ENCODE assay signal across 9 mouse cellular contexts in the genomic region with DNA sequence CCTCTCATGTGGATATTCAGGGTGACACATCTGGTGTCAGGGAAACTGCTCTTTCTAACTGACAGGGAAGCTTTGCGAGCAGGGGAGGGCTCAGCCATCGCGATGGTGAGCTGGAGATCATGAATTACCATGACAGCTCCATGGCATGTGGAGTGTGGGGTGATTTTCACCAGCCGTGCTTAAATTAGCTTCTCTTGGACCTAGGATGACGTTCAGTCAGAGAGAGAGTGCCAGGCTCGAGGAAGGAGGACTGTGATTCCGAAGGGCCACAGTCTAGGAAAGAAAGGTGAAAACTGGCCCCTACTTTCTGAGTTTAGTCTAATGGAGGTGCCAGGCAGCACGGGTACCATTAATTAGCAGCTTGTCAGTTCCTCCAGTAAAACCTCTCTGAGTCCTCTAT.
DNase-seq lines count a peak whose midpoint lies in the region; ATAC-seq and TF ChIP-seq lines count a peak whose summit lies in the region.
"Had no signal": no experiment of that assay in that cellular context is flagged by ENCODE, and none has a peak within 500 bp of the region (broad histone marks: within the 10 kb centered on the region; RNA-seq: fewer than 3 reads in every experiment).

No protein-coding gene starts in this region.

- peak overlapping the region; percentile 35 for H3K4me2 ChIP-seq in kidney, embryonic 15.5 days
- H3K4me2 ChIP-seq in intestine, embryonic 14.5 days (ENCODE audit: low read length), result 0 out of 2 replicates have a peak overlapping the region, but pooled peaks have one; percentile 7
- no peak overlapping the region for H3K4me2 ChIP-seq in neural tube, embryonic 15.5 days
- H3K4me2 ChIP-seq in liver, embryonic 12.5 days, result no peak overlapping the region
- H3K4me2 ChIP-seq in lung, postnatal 0 days (replicated peaks; ENCODE audit: low read depth, low read length), result no peak overlapping the region

- H3K79me2 ChIP-seq in heart, adult 2 months (replicated peaks; ENCODE audit: control insufficient read depth, insufficient read depth, low read length), result no peaks in the 10 kb centered on the region

- 22% methylated on average over 8 of the region's 8 CpGs for WGBS in kidney, embryonic 15.5 days
- WGBS in heart, adult 2 months, result 44% methylated on average over 8 of the region's 8 CpGs
- 27% methylated on average over 8 of the region's 8 CpGs for WGBS in intestine, embryonic 14.5 days
- 15% methylated on average over 8 of the region's 8 CpGs for WGBS in neural tube, embryonic 15.5 days
- 55% methylated on average over 8 of the region's 8 CpGs for WGBS in liver, embryonic 12.5 days (ENCODE audit: insufficient replicate concordance)
- WGBS in lung, postnatal 0 days, result 33% methylated on average over 8 of the region's 8 CpGs

- no peaks in the 10 kb centered on the region for H3K9me3 ChIP-seq in kidney, embryonic 15.5 days (replicated peaks)
- no peaks in the 10 kb centered on the region for H3K9me3 ChIP-seq in intestine, embryonic 14.5 days (ENCODE audit: control insufficient read depth, low read length)
- no peaks in the 10 kb centered on the region for H3K9me3 ChIP-seq in neural tube, embryonic 15.5 days (replicated peaks)
- no peaks in the 10 kb centered on the region for H3K9me3 ChIP-seq in liver, embryonic 12.5 days (replicated peaks)
- no peaks in the 10 kb centered on the region for H3K9me3 ChIP-seq in lung, postnatal 0 days (ENCODE audit: low read length)

- H3K36me3 ChIP-seq in kidney, embryonic 15.5 days, result no peaks in the 10 kb centered on the region
- no peaks in the 10 kb centered on the region for H3K36me3 ChIP-seq in heart, adult 2 months (ENCODE audit: control insufficient read depth, insufficient read depth, low read length)
- no peaks in the 10 kb centered on the region for H3K36me3 ChIP-seq in intestine, embryonic 14.5 days (ENCODE audit: control insufficient read depth, insufficient read depth, low read length)
- no peaks in the 10 kb centered on the region for H3K36me3 ChIP-seq in neural tube, embryonic 15.5 days
- H3K36me3 ChIP-seq in liver, embryonic 12.5 days, result no peaks in the 10 kb centered on the region
- H3K36me3 ChIP-seq in lung, postnatal 0 days (ENCODE audit: insufficient read depth, low read length), result no peaks in the 10 kb centered on the region

- peaks cover 58% of the 10 kb centered on the region for H3K4me1 ChIP-seq in kidney, embryonic 15.5 days
- peaks cover 6% of the 10 kb centered on the region for H3K4me1 ChIP-seq in heart, adult 2 months (ENCODE audit: control insufficient read depth, insufficient read depth, low read length)
- peaks cover 47% of the 10 kb centered on the region for H3K4me1 ChIP-seq in intestine, embryonic 14.5 days (replicated peaks; ENCODE audit: control insufficient read depth, insufficient read depth, low read length)
- H3K4me1 ChIP-seq in neural tube, embryonic 15.5 days, result peaks cover 45% of the 10 kb centered on the region
- peaks cover 8% of the 10 kb centered on the region; the same call in 1 of the 2 replicates for H3K4me1 ChIP-seq in liver, embryonic 12.5 days
- peaks cover 2% of the 10 kb centered on the region; the same call in 1 of the 2 replicates for H3K4me1 ChIP-seq in lung, postnatal 0 days (ENCODE audit: insufficient read depth, low read depth, low read length)

- 0 out of 2 replicates have a peak, but pooled peaks cover 4% of the 10 kb centered on the region for H3K27me3 ChIP-seq in kidney, embryonic 15.5 days
- H3K27me3 ChIP-seq in heart, adult 2 months (ENCODE audit: control insufficient read depth, insufficient read depth, low read length), result no peaks in the 10 kb centered on the region
- H3K27me3 ChIP-seq in intestine, embryonic 14.5 days (replicated peaks; ENCODE audit: control insufficient read depth, insufficient read depth, low read length), result no peaks in the 10 kb centered on the region
- no peaks in the 10 kb centered on the region for H3K27me3 ChIP-seq in neural tube, embryonic 15.5 days (replicated peaks)
- H3K27me3 ChIP-seq in liver, embryonic 12.5 days (replicated peaks), result no peaks in the 10 kb centered on the region
- no peaks in the 10 kb centered on the region for H3K27me3 ChIP-seq in lung, postnatal 0 days (replicated peaks; ENCODE audit: insufficient read depth, low read length)

- ATAC-seq in kidney, embryonic 15.5 days (replicated peaks; ENCODE audit: low FRiP score), result no peak
- no peak for ATAC-seq in intestine, embryonic 14.5 days (replicated peaks; ENCODE audit: low FRiP score, low TSS enrichment, low read depth)
- peak; percentile 30; the same call in 1 of the 2 replicates for ATAC-seq in neural tube, embryonic 15.5 days (ENCODE audit: low FRiP score)
- no peak for ATAC-seq in liver, embryonic 12.5 days
- no peak for ATAC-seq in lung, postnatal 0 days

- no peak for TF ChIP-seq POLR2A in heart, adult 2 months (IDR thresholded peaks at IDR 0.05; ENCODE audit: insufficient read depth, low read depth, low read length)

- no peak overlapping the region for H3K9ac ChIP-seq in kidney, embryonic 15.5 days
- no peak overlapping the region for H3K9ac ChIP-seq in heart, adult 2 months (ENCODE audit: low read depth, low read length)
- no peak overlapping the region for H3K9ac ChIP-seq in intestine, embryonic 14.5 days (ENCODE audit: low read length)
- H3K9ac ChIP-seq in neural tube, embryonic 15.5 days (replicated peaks), result no peak overlapping the region
- no peak overlapping the region for H3K9ac ChIP-seq in liver, embryonic 12.5 days
- no peak overlapping the region for H3K9ac ChIP-seq in lung, postnatal 0 days (replicated peaks; ENCODE audit: low read depth)

- DNase-seq in kidney, adult 18-20 months, result no peak
- peak in 1 of 2 experiments; percentile 18 for DNase-seq in heart, adult 2 months
- DNase-seq in intestine, embryonic 14.5 days (ENCODE audit: low spot score), result no peak
- DNase-seq in lung, postnatal 4 days, result no peak
- DNase-seq in lung, postnatal 0 days (ENCODE audit: low spot score), result no peak
- DNase-seq: lung, adult 2 months had no signal

- no peak overlapping the region for H3K27ac ChIP-seq in kidney, embryonic 15.5 days
- peak overlapping the region; percentile 12; the same call in 1 of the 2 replicates for H3K27ac ChIP-seq in heart, adult 2 months
- H3K27ac ChIP-seq in intestine, embryonic 14.5 days (ENCODE audit: low read depth), result no peak overlapping the region; the same call in 1 of the 2 replicates
- no peak overlapping the region for H3K27ac ChIP-seq in neural tube, embryonic 15.5 days (replicated peaks)
- H3K27ac ChIP-seq in liver, embryonic 12.5 days, result no peak overlapping the region
- H3K27ac ChIP-seq in lung, postnatal 0 days (ENCODE audit: low read length), result no peak overlapping the region

- intact Hi-C loops in heart, adult 2 months (cut with DNase I), result no loop called here

- no peak overlapping the region for H3K4me3 ChIP-seq in kidney, embryonic 15.5 days (replicated peaks)
- no peak overlapping the region for H3K4me3 ChIP-seq in heart, adult 2 months
- no peak overlapping the region for H3K4me3 ChIP-seq in intestine, embryonic 14.5 days (ENCODE audit: low read depth, low read length)
- no peak overlapping the region for H3K4me3 ChIP-seq in neural tube, embryonic 15.5 days (replicated peaks)
- no peak overlapping the region for H3K4me3 ChIP-seq in liver, embryonic 12.5 days
- H3K4me3 ChIP-seq in lung, postnatal 0 days (ENCODE audit: low read depth, low read length), result no peak overlapping the region

- TF ChIP-seq EP300 in heart, adult 2 months (IDR thresholded peaks at IDR 0.05; ENCODE audit: insufficient read depth, low read depth, low read length), result no peak
- TF ChIP-seq EP300 in lung, postnatal 0 days (IDR thresholded peaks at IDR 0.05), result no peak

- TF ChIP-seq CTCF in heart, adult 2 months (IDR thresholded peaks at IDR 0.05), result no peak
- TF ChIP-seq CTCF in lung, postnatal 0 days (IDR thresholded peaks at IDR 0.05), result no peak

Comparison
In these comparisons a context has a peak if more than half of its experiments do, and no peak if none do; other contexts are left out.
1. H3K4me2 ChIP-seq: peak in kidney, embryonic 15.5 days (single experiment) and intestine, embryonic 14.5 days (single experiment); none in neural tube, embryonic 15.5 days (single experiment), liver, embryonic 12.5 days (single experiment) and lung, postnatal 0 days (single experiment).